Mouse (Mus musculus) lung, postnatal 36 days (tissue): ENCODE data around the gene Amy1.
A peak's percentile ranks its signal among the peaks of the same experiment; 100 is the strongest.
"Not testable (repeated sequence)": the region's sequence is repeated elsewhere in the genome, so short reads cannot be mapped to it uniquely, and the experiment has no call there.

Experiments used
- DNase-seq: peaks from one replicate; pipeline ENCODE4 v3.0.0; 2022; ENCODE audit warnings: mixed read lengths

The Amy1 gene

DNA sequence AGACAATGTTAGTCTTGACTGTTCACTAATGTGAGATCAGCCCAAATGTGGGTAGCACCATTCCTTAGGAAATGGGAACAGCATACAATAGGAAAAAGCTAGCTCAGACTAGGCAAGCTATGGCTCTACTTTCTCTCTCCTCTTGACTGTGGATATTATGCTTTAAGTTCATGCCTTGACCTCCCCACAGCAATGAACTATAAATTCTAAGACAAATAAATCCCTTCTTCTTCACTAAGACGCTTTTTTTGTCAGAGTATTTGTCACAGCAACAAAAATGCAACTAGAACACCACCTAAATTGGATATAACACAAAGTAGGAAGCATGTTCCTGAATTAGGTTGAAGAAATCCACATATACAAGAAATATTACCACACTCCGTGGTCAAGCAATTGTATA, at the start of gene Amy1:
Amy1 (minus strand) TSS at position 101 of the 400 bp plus-strand sequence.
- DNase-seq, result no peak

GRCm38 (mm10) chr3:113654335-113654734, 47.8 kb upstream of the Amy1 start:
- DNase-seq, result no peak

GRCm38 (mm10) chr3:113651386-113651785, 44.9 kb upstream of the Amy1 start:
- DNase-seq, result not testable (repeated sequence)

GRCm38 (mm10) chr3:113639545-113639944, 33.0 kb upstream of the Amy1 start:
- DNase-seq, result no peak

DNA sequence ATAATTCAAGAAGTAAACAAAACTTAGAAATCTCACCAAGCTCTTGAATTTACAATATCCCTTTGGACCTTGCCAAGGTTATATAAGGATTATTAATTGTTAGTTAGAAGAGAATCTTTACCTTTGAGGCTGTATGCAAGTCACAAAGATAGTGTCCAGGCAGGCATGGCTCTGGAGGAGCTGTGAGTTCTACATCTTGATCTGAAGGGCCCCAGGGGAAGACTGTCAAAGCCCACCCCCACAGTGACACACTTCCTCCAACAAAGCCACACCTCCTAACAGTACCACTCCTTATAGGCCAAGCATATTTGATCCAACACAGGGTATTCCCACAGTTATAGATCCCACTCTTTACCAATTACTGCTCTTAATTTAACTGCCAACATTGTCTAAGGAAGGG, 27.7 kb upstream of the Amy1 start:
- no peak for DNase-seq

DNA sequence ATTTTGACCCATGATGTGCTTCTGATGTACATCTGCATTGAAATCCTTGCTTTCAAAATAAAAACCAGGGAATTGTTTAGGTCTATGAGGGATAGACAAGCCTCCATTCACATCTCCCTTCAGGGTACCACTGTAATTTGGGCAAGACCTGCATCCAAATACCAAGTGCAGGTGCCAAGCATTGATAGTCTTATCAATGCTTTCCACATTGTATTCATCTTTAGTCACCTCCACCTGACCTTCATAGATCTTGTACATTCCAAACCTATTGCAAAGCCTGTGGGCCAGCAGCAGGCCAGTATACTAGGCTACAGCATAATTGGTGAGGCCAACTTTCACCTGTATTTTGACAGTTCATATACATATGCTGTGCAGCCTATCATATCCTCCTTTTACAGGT, 25.1 kb upstream of the Amy1 start:
- no peak for DNase-seq

DNA sequence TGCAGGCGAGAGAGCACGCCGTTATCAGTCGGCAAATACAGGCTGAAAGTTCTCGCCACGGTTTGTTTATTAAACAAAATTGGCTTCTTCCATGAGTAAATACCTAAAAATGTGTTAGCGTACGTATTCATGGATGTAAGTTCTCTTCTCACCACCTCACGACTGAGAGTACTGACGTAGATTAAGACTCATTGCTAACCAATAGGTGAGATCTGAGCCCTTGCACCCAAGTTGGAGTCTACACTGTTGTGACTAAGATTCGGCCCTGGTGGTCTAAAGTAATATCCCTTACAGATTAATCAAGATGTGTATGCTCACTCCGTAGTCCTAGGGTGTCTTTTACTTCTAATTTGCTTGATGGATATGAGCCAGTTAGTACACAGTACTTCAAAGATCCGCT, 24.1 kb upstream of the Amy1 start:
- peak; percentile 7 for DNase-seq

DNA sequence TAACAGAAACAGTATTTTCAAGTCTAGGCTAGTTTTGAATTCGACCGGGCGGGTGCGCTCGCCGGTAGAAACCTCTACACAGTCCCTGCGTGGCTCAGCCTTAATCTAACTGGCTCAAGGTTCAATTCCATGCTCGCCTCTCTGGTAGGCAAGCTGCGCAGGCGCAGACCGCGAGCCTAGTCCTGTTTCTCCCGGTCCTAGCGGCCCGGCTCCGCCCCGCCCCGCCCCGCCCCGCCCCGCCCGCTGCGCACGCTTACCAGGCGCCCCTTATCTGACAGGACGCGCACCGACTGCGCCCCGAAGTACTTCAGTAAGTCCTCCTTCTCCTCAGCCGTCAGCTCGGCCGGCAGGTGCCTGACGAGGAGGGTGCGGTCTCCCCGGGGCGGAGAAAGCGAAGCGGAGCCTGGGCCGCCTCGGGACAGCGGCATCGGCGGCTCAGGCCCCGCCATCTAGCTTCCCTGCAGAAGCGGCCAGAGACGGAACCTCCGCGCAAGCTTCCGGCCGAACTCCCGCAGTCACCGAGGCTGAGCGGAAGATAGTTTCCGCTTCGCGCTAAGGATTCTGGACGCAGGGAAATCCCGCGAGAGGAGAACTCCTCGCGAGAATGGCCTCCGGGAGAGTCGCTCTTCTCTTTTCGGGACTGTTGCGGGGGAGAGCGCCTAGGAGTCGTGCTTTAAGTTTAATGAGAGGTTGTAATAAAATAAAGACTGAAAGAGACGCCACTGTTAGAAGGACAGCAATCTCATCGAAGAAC, 23.3 kb upstream of the Amy1 start, which contains the start of gene Rnpc3:
Rnpc3 (minus strand) TSS at position 544 of the 754 bp plus-strand sequence.
- DNase-seq, result peak; percentile 97

GRCm38 (mm10) chr3:113590844-113591243, 15.7 kb downstream of the Amy1 start:
- DNase-seq, result no peak

- DNase-seq, result no peak
These were observed 31.9 kb downstream of the Amy1 start for GRCm38 (mm10) chr3:113574578-113574977.

DNA sequence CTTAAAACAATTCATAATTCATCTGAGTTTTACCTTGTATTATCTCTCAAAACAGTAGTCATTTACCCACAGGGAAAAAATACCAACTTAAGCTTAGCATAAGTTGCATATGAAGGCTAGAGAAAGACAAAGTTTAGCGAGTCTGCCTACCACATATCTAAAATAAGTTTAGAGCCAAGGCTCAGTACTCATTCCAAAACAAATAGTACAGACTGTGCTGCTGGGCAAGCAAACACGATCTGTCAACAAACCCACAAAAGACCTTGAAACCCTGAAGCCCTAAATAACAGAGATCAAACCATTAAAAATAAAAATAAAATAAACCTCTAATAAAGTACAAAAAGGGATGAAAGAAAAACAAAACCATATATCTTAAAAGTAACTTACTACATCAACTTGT, 32.4 kb downstream of the Amy1 start:
- DNase-seq, result no peak

DNA sequence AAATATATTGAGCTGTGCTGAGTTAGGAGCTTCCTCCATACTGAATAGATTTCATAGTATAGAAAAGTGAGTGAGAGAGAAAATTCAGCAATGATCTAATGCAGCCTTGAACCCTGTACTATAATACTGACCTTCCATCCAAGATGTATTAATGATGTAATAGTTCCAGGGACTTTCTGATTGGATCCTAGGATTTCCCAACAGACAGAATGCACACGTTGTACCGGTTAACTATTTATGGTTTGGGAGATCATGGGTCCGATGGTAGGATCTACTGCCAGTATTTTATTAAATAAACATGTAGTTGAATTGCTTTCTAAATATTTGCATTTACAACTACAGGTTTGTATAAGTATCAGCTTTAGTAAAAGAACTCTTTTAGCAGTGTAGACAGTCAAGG, 34.3 kb downstream of the Amy1 start:
- no peak for DNase-seq

GRCm38 (mm10) chr3:113539692-113540091, 66.8 kb downstream of the Amy1 start:
- no peak for DNase-seq

DNA sequence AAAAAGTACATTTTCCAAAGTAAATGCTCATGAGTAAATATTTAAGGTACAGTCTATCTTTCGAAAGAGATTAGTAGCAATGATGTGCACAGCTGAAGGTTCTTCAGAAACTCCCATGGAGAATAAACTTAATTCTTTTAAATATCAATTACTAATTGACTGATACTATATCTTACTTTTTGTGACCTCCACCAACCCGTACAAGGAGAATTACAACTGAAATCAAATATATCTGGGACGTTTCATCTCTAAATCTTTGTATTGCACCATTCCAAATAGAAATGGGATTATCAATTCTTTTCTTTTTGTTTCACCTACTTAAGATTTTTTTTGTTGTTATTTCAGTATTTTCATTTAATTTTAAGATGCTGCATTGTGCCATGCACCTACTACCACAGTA, 74.2 kb downstream of the Amy1 start, which contains the start of gene Amy2a1:
Amy2a1 (minus strand) TSS at position 101 of the 400 bp plus-strand sequence.
- not testable (repeated sequence) for DNase-seq
